Mouse (Mus musculus) heart, embryonic 11.5 days (tissue): Measurements from ENCODE around the gene Cnnm4. TPM values are rescaled to one million over a fixed set of nuclear protein-coding genes. Genes with fewer than 3 reads are reported as not detected.
A peak's percentile ranks its signal among the peaks of the same experiment; 100 is the strongest.

Experiments used
- ATAC-seq: fragments of 200-750 bp; cut with Nextera tagmentation; replicated peaks from 2 replicates; pipeline ENCODE4 v1.8.0; 2017; ENCODE audit warnings: moderate library complexity; ENCODE audit not compliant: insufficient number of reproducible peaks, low FRiP score, low TSS enrichment
- H3K27ac ChIP-seq: fragments of 300-500 bp; sonication (generic); 2 replicates; pipeline ENCODE4 v1.5.1; 2014; ENCODE audit warnings: mild to moderate bottlenecking, low read depth, low read length
- H3K27me3 ChIP-seq: fragments of 300-500 bp; sonication (generic); 2 replicates; pipeline ENCODE4 v1.6.1; 2014; ENCODE audit warnings: mild to moderate bottlenecking, low read length, mixed read lengths; ENCODE audit not compliant: control insufficient read depth, insufficient read depth
- H3K36me3 ChIP-seq: fragments of 300-500 bp; sonication (generic); 2 replicates; pipeline ENCODE4 v1.6.1; 2014; ENCODE audit warnings: mild to moderate bottlenecking, low read length, moderate library complexity, mixed read lengths; ENCODE audit not compliant: control insufficient read depth, insufficient read depth
- H3K4me1 ChIP-seq: fragments of 300-500 bp; sonication (generic); 2 replicates; pipeline ENCODE4 v1.6.1; 2014; ENCODE audit warnings: low read length; ENCODE audit not compliant: control insufficient read depth, insufficient read depth
- H3K4me2 ChIP-seq: fragments of 300-500 bp; sonication (generic); 2 replicates; pipeline ENCODE4 v1.6.1; 2014; ENCODE audit warnings: mild to moderate bottlenecking, moderate library complexity
- H3K4me3 ChIP-seq: fragments of 300-500 bp; sonication (generic); 2 replicates; pipeline ENCODE4 v1.5.1; 2014; ENCODE audit warnings: low read depth, low read length
- H3K9ac ChIP-seq: fragments of 300-500 bp; sonication (generic); 2 replicates; pipeline ENCODE4 v1.6.1; 2014; ENCODE audit warnings: mild to moderate bottlenecking, low read depth, low read length, moderate library complexity
- H3K9me3 ChIP-seq: fragments of 300-500 bp; sonication (generic); replicated peaks from 2 replicates; pipeline ENCODE4 v1.6.1; 2016; ENCODE audit warnings: low read length; ENCODE audit not compliant: control insufficient read depth
- WGBS: fragments of 180-500 bp; shearing (Covaris S2); extraction: QIAGEN DNeasy Blood & Tissue Kit; methylation state at CpG from one replicate; pipeline ENCODE4 v1.1.7; 2014; ENCODE audit not compliant: insufficient replicate concordance; 5-methylcytosine and 5-hydroxymethylcytosine counted together
- polyA plus RNA-seq: library from polyadenylated mRNA; unstranded; fragments of >200 nt; fragmentation: Nextera tagmentation; extraction: Ambion mirVana; gene quantifications from 2 replicates; pipeline ENCODE4 v1.2.1, GENCODE M21; 2014

Cnnm4 gene
- polyA plus RNA-seq, 1 experiment from 2014 or later: 6.9 TPM

DNA sequence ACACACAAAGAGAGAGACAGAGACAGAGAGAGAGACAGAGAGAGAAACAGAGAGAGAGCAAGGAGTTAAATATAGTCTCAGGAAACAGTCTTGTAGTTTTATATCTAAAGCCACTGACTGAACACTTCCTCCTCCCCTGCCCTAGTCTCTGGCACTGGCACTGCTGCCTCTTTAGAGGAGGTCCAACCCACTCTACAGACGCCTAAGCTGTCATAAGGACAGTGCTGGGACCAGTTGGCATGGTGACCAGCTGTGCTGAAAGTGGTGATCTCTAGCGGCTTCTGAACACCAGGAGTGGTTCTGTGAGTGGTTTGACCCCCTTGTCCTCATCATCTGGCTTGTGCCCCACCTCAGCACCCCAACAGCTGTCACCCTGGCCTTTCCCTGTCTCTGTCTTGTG is 9.6 kb upstream of the Cnnm4 start:
- no peaks in the 10 kb centered on the region for H3K9me3 ChIP-seq
- no peak overlapping the region for H3K27ac ChIP-seq
- no peak overlapping the region for H3K4me3 ChIP-seq
- no peaks in the 10 kb centered on the region for H3K36me3 ChIP-seq
- 41% methylated on average over 2 of the region's 2 CpGs for WGBS
- no peaks in the 10 kb centered on the region for H3K27me3 ChIP-seq
- H3K4me1 ChIP-seq: no peaks in the 10 kb centered on the region
- no peak overlapping the region for H3K9ac ChIP-seq
- no peak overlapping the region for H3K4me2 ChIP-seq
- no peak for ATAC-seq

DNA sequence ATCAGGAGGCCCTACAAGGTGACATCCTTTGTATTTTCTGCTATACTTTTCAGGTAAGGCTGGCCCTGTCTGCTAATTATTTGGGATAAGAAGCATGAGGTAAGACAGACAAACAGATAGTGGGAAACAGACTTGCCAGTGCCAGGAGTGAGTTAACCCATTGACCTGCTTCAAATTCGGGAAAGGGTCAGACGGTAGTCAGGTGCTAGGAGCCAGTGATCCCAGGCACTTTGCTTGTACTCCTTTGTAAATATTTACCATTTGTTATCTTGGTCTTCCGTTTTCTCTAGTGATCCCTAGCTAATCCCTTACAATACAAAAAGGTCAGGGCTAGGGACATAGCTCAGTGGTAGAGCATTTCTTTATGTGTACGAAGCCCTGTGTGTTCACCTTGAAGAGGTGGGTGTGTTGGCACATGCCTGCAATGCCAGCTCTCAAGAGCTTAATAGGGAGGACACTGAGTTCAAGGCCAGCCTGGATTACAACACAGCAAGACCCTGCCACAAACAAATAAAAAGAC is 5.7 kb upstream of the Cnnm4 start:
- Histone ChIP-seq H3K36me3 (no peaks in the 10 kb centered on the region), H3K9ac (no peak overlapping the region), H3K4me1 (no peaks in the 10 kb centered on the region), H3K27me3 (no peaks in the 10 kb centered on the region), H3K4me2 (no peak overlapping the region), H3K27ac (no peak overlapping the region), H3K9me3 (no peaks in the 10 kb centered on the region), H3K4me3 (no peak overlapping the region)
- WGBS: 62% methylated on average over 4 of the region's 4 CpGs
- ATAC-seq: no peak

- no peaks in the 10 kb centered on the region for H3K36me3 ChIP-seq
- H3K4me3 ChIP-seq: no peak overlapping the region
- no peak overlapping the region for H3K9ac ChIP-seq
- ATAC-seq: no peak
- no peaks in the 10 kb centered on the region for H3K27me3 ChIP-seq
- no peak overlapping the region for H3K27ac ChIP-seq
- H3K9me3 ChIP-seq: no peaks in the 10 kb centered on the region
- H3K4me2 ChIP-seq: no peak overlapping the region
- WGBS: 43% methylated on average over 5 of the region's 5 CpGs
- peaks cover 7% of the 10 kb centered on the region; the same call in 1 of the 2 replicates for H3K4me1 ChIP-seq
Observed at GRCm38 (mm10) chr1:36467446-36467845, 4.0 kb upstream of the Cnnm4 start.

DNA sequence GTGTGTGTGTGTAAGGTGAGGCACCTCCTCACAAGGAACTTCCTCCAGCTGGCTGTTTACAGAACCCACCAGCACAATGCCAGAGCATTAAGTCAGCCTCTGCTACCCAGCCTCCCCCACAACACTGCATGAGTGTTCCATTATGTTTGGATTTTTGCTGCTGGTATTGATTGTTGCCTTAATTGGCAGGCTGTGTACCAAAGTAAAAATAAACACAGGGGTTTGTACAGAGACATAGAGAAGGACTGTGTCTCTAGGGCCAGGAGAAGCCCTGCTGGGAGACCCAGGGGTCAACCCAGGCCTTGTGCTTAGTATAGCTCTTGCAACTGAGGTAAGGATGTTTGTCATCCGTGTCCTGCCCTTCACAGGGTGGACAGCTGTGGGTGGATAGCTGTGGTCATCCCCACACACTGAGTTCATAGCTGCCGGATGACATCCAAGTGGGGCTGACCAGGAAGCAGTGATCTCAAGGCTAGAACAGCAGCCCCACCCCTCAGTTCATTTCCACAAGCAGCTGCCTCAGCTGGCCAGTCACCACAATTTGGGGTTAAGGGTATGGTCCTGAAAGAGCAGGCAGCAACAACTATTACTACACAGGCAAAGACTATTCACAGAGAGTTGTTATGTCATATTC is 1.5 kb upstream of the Cnnm4 start:
- H3K4me1 ChIP-seq: peaks cover 20% of the 10 kb centered on the region
- H3K27ac ChIP-seq: no peak overlapping the region
- H3K36me3 ChIP-seq: no peaks in the 10 kb centered on the region
- no peak for ATAC-seq
- H3K4me3 ChIP-seq: no peak overlapping the region
- no peaks in the 10 kb centered on the region for H3K9me3 ChIP-seq
- 46% methylated on average over 2 of the region's 2 CpGs for WGBS
- no peak overlapping the region for H3K9ac ChIP-seq
- H3K4me2 ChIP-seq: no peak overlapping the region
- H3K27me3 ChIP-seq: no peaks in the 10 kb centered on the region

DNA sequence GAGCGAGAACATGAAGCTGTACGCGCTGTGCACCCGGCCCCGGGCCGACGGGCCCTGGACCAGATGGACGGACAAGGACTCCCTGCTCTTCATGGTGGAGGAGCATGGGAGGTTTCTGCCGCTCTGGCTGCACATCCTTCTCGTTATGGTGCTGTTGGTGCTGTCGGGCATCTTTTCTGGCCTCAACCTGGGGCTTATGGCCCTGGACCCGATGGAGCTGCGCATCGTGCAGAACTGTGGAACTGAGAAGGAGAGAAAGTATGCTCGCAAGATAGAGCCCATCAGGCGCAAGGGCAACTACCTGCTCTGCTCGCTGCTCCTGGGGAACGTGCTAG is 653 bp downstream of the Cnnm4 start:
- H3K9me3 ChIP-seq: no peaks in the 10 kb centered on the region
- H3K4me1 ChIP-seq: peaks cover 24% of the 10 kb centered on the region
- peak overlapping the region; percentile 89 for H3K4me2 ChIP-seq
- H3K36me3 ChIP-seq: no peaks in the 10 kb centered on the region
- ATAC-seq: no peak; the same call in 1 of the 2 replicates
- H3K27me3 ChIP-seq: no peaks in the 10 kb centered on the region
- WGBS: 16% methylated on average over 18 of the region's 18 CpGs
- H3K27ac ChIP-seq: no peak overlapping the region
- H3K4me3 ChIP-seq: peak overlapping the region; percentile 61
- H3K9ac ChIP-seq: peak overlapping the region; percentile 68

GRCm38 (mm10) chr1:36473211-36473780 is 1.9 kb downstream of the Cnnm4 start:
- H3K36me3 ChIP-seq: no peaks in the 10 kb centered on the region
- no peak overlapping the region for H3K9ac ChIP-seq
- H3K4me1 ChIP-seq: peaks cover 24% of the 10 kb centered on the region
- ATAC-seq: no peak
- WGBS: 65% methylated on average over 10 of the region's 10 CpGs
- H3K9me3 ChIP-seq: no peaks in the 10 kb centered on the region
- H3K4me3 ChIP-seq: 0 out of 2 replicates have a peak overlapping the region, but pooled peaks have one; percentile 4
- no peaks in the 10 kb centered on the region for H3K27me3 ChIP-seq
- H3K4me2 ChIP-seq: peak overlapping the region; percentile 89
- no peak overlapping the region for H3K27ac ChIP-seq

- Histone ChIP-seq H3K4me1 (peaks cover 24% of the 10 kb centered on the region), H3K9ac (peak overlapping the region; percentile 49; the same call in 1 of the 2 replicates), H3K4me2 (peak overlapping the region; percentile 38), H3K4me3 (no peak overlapping the region), H3K9me3 (no peaks in the 10 kb centered on the region), H3K36me3 (no peaks in the 10 kb centered on the region), H3K27me3 (no peaks in the 10 kb centered on the region), H3K27ac (no peak overlapping the region)
- WGBS: 52% methylated on average over 3 of the region's 3 CpGs
- no peak for ATAC-seq
Observed at GRCm38 (mm10) chr1:36474646-36475045, 3.2 kb downstream of the Cnnm4 start.

- ATAC-seq: no peak
- Histone ChIP-seq H3K27me3 (no peaks in the 10 kb centered on the region), H3K4me3 (no peak overlapping the region), H3K27ac (no peak overlapping the region), H3K4me1 (peaks cover 24% of the 10 kb centered on the region), H3K4me2 (peak overlapping the region; percentile 38; the same call in 1 of the 2 replicates), H3K36me3 (no peaks in the 10 kb centered on the region), H3K9me3 (no peaks in the 10 kb centered on the region), H3K9ac (no peak overlapping the region)
- 59% methylated on average over 8 of the region's 8 CpGs for WGBS
Observed at GRCm38 (mm10) chr1:36475480-36476110, 4.2 kb downstream of the Cnnm4 start.
